Mouse (Mus musculus) left cerebral cortex, postnatal 4 days (tissue): ENCODE measurements around the gene Slc5a11. TPM values are rescaled to one million over a fixed set of nuclear protein-coding genes. Genes with fewer than 3 reads are reported as not detected.

Experiments used
- DNase-seq: peaks from one replicate; pipeline ENCODE4 v3.0.0-alpha.2; 2022
- intact Hi-C: fragments of 180-260 bp; cut with DNase I; formaldehyde crosslinking; loops from one replicate; pipeline ENCODE4 v1.15.1; 2025
- total RNA-seq, 2 experiments: library from RNA; stranded (reverse); gene quantifications; 2 replicates each; pipeline ENCODE4 v1.2.3; 2021

Slc5a11 gene
- total RNA-seq, 2 experiments from 2014 or later, result not detected

- no peak for DNase-seq
- intact Hi-C loops, result loop anchor here (5.0 kb wide), 1 partner anchor 260 kb away; no protein-coding TSS in a partner anchor
These were observed 7.0 kb upstream of the Slc5a11 start for GRCm38 (mm10) chr7:123207561-123207960.

- intact Hi-C loops, result loop anchor here (5.0 kb wide), 1 partner anchor 257 kb away; no protein-coding TSS in a partner anchor
- DNase-seq, result no peak
These were observed 4.7 kb upstream of the Slc5a11 start for GRCm38 (mm10) chr7:123209864-123210263.

- no peak for DNase-seq
- intact Hi-C loops, result no loop called here
These were observed 3.1 kb upstream of the Slc5a11 start for GRCm38 (mm10) chr7:123211461-123211860.

- intact Hi-C loops, result no loop called here
- DNase-seq, result no peak
These were observed 2.3 kb upstream of the Slc5a11 start for GRCm38 (mm10) chr7:123212316-123212715.

GRCm38 (mm10) chr7:123215138-123215537 is 558 bp downstream of the Slc5a11 start:
- intact Hi-C loops, result no loop called here
- no peak for DNase-seq

- no peak for DNase-seq
- intact Hi-C loops, result no loop called here
These were observed 3.1 kb downstream of the Slc5a11 start for GRCm38 (mm10) chr7:123217448-123218354.

GRCm38 (mm10) chr7:123218620-123219019 is 4.0 kb downstream of the Slc5a11 start:
- intact Hi-C loops, result no loop called here

GRCm38 (mm10) chr7:123219781-123220632 is 5.4 kb downstream of the Slc5a11 start:
- intact Hi-C loops, result no loop called here
- DNase-seq, result no peak

More at GRCm38 (mm10) chr7:123218620-123219019, 4.0 kb downstream of the Slc5a11 start:
- peak; percentile 35 for DNase-seq

- intact Hi-C loops, result no loop called here
- no peak for DNase-seq
These were observed 6.0 kb downstream of the Slc5a11 start for GRCm38 (mm10) chr7:123220633-123220942.

GRCm38 (mm10) chr7:123224076-123224475 is 9.5 kb downstream of the Slc5a11 start:
- intact Hi-C loops, result no loop called here
- DNase-seq, result no peak

GRCm38 (mm10) chr7:123225159-123225558 is 10.6 kb downstream of the Slc5a11 start:
- DNase-seq, result no peak
- intact Hi-C loops, result no loop called here

- DNase-seq, result no peak
- intact Hi-C loops, result no loop called here
These were observed 20.9 kb downstream of the Slc5a11 start for GRCm38 (mm10) chr7:123235449-123235848.

- intact Hi-C loops, result no loop called here
- DNase-seq, result no peak
These were observed 24.0 kb downstream of the Slc5a11 start for GRCm38 (mm10) chr7:123238621-123239020.

GRCm38 (mm10) chr7:123240064-123240463 is 25.5 kb downstream of the Slc5a11 start:
- intact Hi-C loops, result no loop called here
- no peak for DNase-seq

- no peak for DNase-seq
- intact Hi-C loops, result no loop called here
These were observed 27.7 kb downstream of the Slc5a11 start for GRCm38 (mm10) chr7:123242241-123242640.

- no peak for DNase-seq
- intact Hi-C loops, result no loop called here
These were observed 30.3 kb downstream of the Slc5a11 start for GRCm38 (mm10) chr7:123244833-123245232.

- intact Hi-C loops, result no loop called here
These were observed 32.0 kb downstream of the Slc5a11 start for GRCm38 (mm10) chr7:123246504-123247084.

GRCm38 (mm10) chr7:123248166-123248565 is 33.6 kb downstream of the Slc5a11 start:
- DNase-seq, result no peak
- intact Hi-C loops, result no loop called here

More at GRCm38 (mm10) chr7:123246504-123247084, 32.0 kb downstream of the Slc5a11 start:
- DNase-seq, result no peak

- intact Hi-C loops, result no loop called here
- no peak for DNase-seq
These were observed 36.8 kb downstream of the Slc5a11 start for GRCm38 (mm10) chr7:123251343-123251742.

GRCm38 (mm10) chr7:123253396-123253795 is 38.8 kb downstream of the Slc5a11 start:
- DNase-seq, result no peak
- intact Hi-C loops, result no loop called here
